8 mouse cellular contexts compared by ENCODE assay signal in the genomic region with DNA sequence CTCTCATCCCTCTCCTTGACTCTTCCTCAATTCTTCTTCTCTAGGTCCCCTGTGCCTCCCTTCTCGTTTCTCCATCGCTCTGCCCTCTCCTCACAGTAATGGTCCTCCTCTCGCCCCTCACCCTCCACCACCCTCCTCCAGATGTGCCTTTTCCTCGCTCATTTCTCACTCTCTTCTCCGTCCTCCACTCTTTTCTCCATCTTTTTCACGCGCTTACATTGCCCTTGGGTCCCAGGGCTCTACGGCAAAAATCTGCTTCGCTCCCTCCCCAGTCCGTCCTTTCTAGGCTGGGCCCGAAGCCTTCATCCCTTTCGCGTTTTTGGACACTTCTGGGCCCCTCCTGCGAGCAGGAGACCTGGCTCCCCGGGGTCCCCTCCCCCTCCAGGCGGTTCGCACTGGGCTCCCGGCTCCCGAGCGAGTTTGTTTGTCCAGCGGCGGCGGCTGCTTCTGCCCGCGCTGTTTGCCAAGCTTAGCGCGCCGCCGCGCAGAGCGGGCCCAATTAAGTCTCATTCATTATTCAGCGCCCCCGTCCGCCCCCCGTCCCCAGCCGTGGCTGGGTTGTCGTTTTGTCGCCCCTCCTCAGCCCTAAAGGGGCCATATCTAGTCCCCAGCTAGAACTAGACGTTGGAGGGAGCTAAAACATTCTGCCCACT. TPM values are rescaled to one million over a fixed set of nuclear protein-coding genes. Genes with fewer than 3 reads are reported as not detected.
DNase-seq lines count a peak whose midpoint lies in the region; ATAC-seq lines count a peak whose summit lies in the region.

No protein-coding gene starts in this region.

- H3K27ac ChIP-seq in heart, embryonic 15.5 days = no peak overlapping the region
- H3K27ac ChIP-seq in limb, embryonic 10.5 days = peak overlapping the region; percentile 61; the same call in 1 of the 2 replicates
- H3K27ac ChIP-seq in midbrain, embryonic 14.5 days (replicated peaks; ENCODE audit: low read depth, low read length) = no peak overlapping the region; the same call in 1 of the 2 replicates

- peak; percentile 17 for DNase-seq in right cerebral cortex, postnatal 25 days
- no peak for DNase-seq in right cerebral cortex, postnatal 4 days
- peak; percentile 74 for DNase-seq in limb, embryonic 10.5 days (ENCODE audit: low spot score)
- peak; percentile 72 for DNase-seq in midbrain, embryonic 14.5 days
- no peak for DNase-seq in urinary bladder, postnatal 36 days (ENCODE audit: low spot score in 2 of 2)
- DNase-seq in cerebellum, postnatal 36 days = no peak

- H3K4me1 ChIP-seq in heart, embryonic 15.5 days (replicated peaks) = peaks cover 49% of the 10 kb centered on the region
- peaks cover 56% of the 10 kb centered on the region for H3K4me1 ChIP-seq in limb, embryonic 10.5 days
- H3K4me1 ChIP-seq in midbrain, embryonic 14.5 days (ENCODE audit: control insufficient read depth, insufficient read depth, low read length) = peaks cover 31% of the 10 kb centered on the region

- peaks cover 69% of the 10 kb centered on the region for H3K27me3 ChIP-seq in heart, embryonic 15.5 days
- H3K27me3 ChIP-seq in limb, embryonic 10.5 days (ENCODE audit: low read depth, poor library complexity, severe bottlenecking) = peaks cover 84% of the 10 kb centered on the region
- H3K27me3 ChIP-seq in midbrain, embryonic 14.5 days (ENCODE audit: control insufficient read depth, insufficient read depth, low read length) = peaks cover 42% of the 10 kb centered on the region

- no peaks in the 10 kb centered on the region for H3K9me3 ChIP-seq in heart, embryonic 15.5 days (replicated peaks)
- H3K9me3 ChIP-seq in limb, embryonic 10.5 days (replicated peaks) = no peaks in the 10 kb centered on the region
- no peaks in the 10 kb centered on the region for H3K9me3 ChIP-seq in midbrain, embryonic 14.5 days (ENCODE audit: control insufficient read depth, low read length)

- H3K4me3 ChIP-seq in heart, embryonic 15.5 days = peak overlapping the region; percentile 50
- peak overlapping the region; percentile 51 for H3K4me3 ChIP-seq in limb, embryonic 10.5 days
- H3K4me3 ChIP-seq in midbrain, embryonic 14.5 days (replicated peaks; ENCODE audit: low read depth, low read length) = peak overlapping the region; percentile 38

- peak overlapping the region; percentile 56 for H3K9ac ChIP-seq in heart, embryonic 15.5 days
- peak overlapping the region; percentile 20; the same call in 1 of the 2 replicates for H3K9ac ChIP-seq in midbrain, embryonic 14.5 days (replicated peaks; ENCODE audit: low read length)

- WGBS in heart, embryonic 15.5 days = under 1% methylated on average over 39 of the region's 39 CpGs
- under 1% methylated on average over 39 of the region's 39 CpGs for WGBS in limb, embryonic 10.5 days
- 1% methylated on average over 39 of the region's 39 CpGs for WGBS in midbrain, embryonic 14.5 days

- peak overlapping the region; percentile 89 for H3K4me2 ChIP-seq in heart, embryonic 15.5 days
- peak overlapping the region; percentile 72 for H3K4me2 ChIP-seq in midbrain, embryonic 14.5 days (ENCODE audit: low read length)

- no peaks in the 10 kb centered on the region for H3K36me3 ChIP-seq in heart, embryonic 15.5 days
- no peaks in the 10 kb centered on the region for H3K36me3 ChIP-seq in limb, embryonic 10.5 days
- no peaks in the 10 kb centered on the region for H3K36me3 ChIP-seq in midbrain, embryonic 14.5 days (ENCODE audit: control insufficient read depth, insufficient read depth, low read length)

- ATAC-seq in heart, embryonic 15.5 days (replicated peaks; ENCODE audit: insufficient number of reproducible peaks, insufficient read depth, low FRiP score, low read depth) = no peak
- no peak for ATAC-seq in midbrain, embryonic 14.5 days (ENCODE audit: low FRiP score, low TSS enrichment)
- ATAC-seq in megakaryocyte-erythroid progenitor cell, adult 5-6 weeks (replicated peaks; ENCODE audit: low FRiP score, low TSS enrichment, poor library complexity, severe bottlenecking) = no peak

RNA-seq across cellular contexts. Expression of a gene that starts 5.0 kb away (rescaled TPM):
- polyA plus RNA-seq in heart, embryonic 15.5 days (2015; fragmentation: Nextera tagmentation; extraction: Ambion mirVana) = 0.55 and 1.0 TPM in 2 replicates
- polyA plus RNA-seq in limb, embryonic 10.5 days (2016; fragmentation: Nextera tagmentation; extraction: Ambion mirVana) = 1.4 and 2.1 TPM in 2 replicates
- 0.71 and 1.6 TPM in 2 replicates for polyA plus RNA-seq in midbrain, embryonic 14.5 days (2014; fragmentation: Nextera tagmentation; extraction: Ambion mirVana)
- not detected in 2 replicates for total RNA-seq in megakaryocyte-erythroid progenitor cell, adult 5-6 weeks (2014; fragmentation: Nextera tagmentation)
- not detected in 2 replicates for total RNA-seq in megakaryocyte-erythroid progenitor cell, adult 5-6 weeks (2017)

RNA-seq across cellular contexts. Expression of a gene that starts 10.3 kb away (rescaled TPM):
- 0.15 and 0.26 TPM in 2 replicates for polyA plus RNA-seq in heart, embryonic 15.5 days (2015; fragmentation: Nextera tagmentation; extraction: Ambion mirVana)
- 0.15 and 0.23 TPM in 2 replicates for polyA plus RNA-seq in limb, embryonic 10.5 days (2016; fragmentation: Nextera tagmentation; extraction: Ambion mirVana)
- 13.2 and 13.7 TPM in 2 replicates for polyA plus RNA-seq in midbrain, embryonic 14.5 days (2014; fragmentation: Nextera tagmentation; extraction: Ambion mirVana)
- not detected in 2 replicates for total RNA-seq in megakaryocyte-erythroid progenitor cell, adult 5-6 weeks (2014; fragmentation: Nextera tagmentation)
- not detected in 2 replicates for total RNA-seq in megakaryocyte-erythroid progenitor cell, adult 5-6 weeks (2017)

RNA-seq across cellular contexts. Expression of a gene that starts 23.6 kb away (rescaled TPM):
- 26.8 and 27.9 TPM in 2 replicates for polyA plus RNA-seq in heart, embryonic 15.5 days (2015; fragmentation: Nextera tagmentation; extraction: Ambion mirVana)
- 54.8 and 56.2 TPM in 2 replicates for polyA plus RNA-seq in limb, embryonic 10.5 days (2016; fragmentation: Nextera tagmentation; extraction: Ambion mirVana)
- polyA plus RNA-seq in midbrain, embryonic 14.5 days (2014; fragmentation: Nextera tagmentation; extraction: Ambion mirVana) = 3.9 and 4.9 TPM in 2 replicates
- total RNA-seq in megakaryocyte-erythroid progenitor cell, adult 5-6 weeks (2014; fragmentation: Nextera tagmentation) = 25.0 and 40.8 TPM in 2 replicates
- total RNA-seq in megakaryocyte-erythroid progenitor cell, adult 5-6 weeks (2017) = 6.6 and 37.9 TPM in 2 replicates

RNA-seq across cellular contexts. Expression of a gene that starts 27.8 kb away (rescaled TPM):
- 27.3 and 28.7 TPM in 2 replicates for polyA plus RNA-seq in heart, embryonic 15.5 days (2015; fragmentation: Nextera tagmentation; extraction: Ambion mirVana)
- 60.5 and 64.1 TPM in 2 replicates for polyA plus RNA-seq in limb, embryonic 10.5 days (2016; fragmentation: Nextera tagmentation; extraction: Ambion mirVana)
- 36.2 and 41.6 TPM in 2 replicates for polyA plus RNA-seq in midbrain, embryonic 14.5 days (2014; fragmentation: Nextera tagmentation; extraction: Ambion mirVana)
- not detected in 2 replicates for total RNA-seq in megakaryocyte-erythroid progenitor cell, adult 5-6 weeks (2014; fragmentation: Nextera tagmentation)
- 0.61 TPM in 1 of 2 replicates, not detected in the other for total RNA-seq in megakaryocyte-erythroid progenitor cell, adult 5-6 weeks (2017)

RNA-seq across cellular contexts. Expression of a gene that starts 43.0 kb away (rescaled TPM):
- 1.1 and 12.9 TPM in 2 replicates for polyA plus RNA-seq in heart, embryonic 15.5 days (2015; fragmentation: Nextera tagmentation; extraction: Ambion mirVana)
- 0.16 TPM in 1 of 2 replicates, not detected in the other for polyA plus RNA-seq in limb, embryonic 10.5 days (2016; fragmentation: Nextera tagmentation; extraction: Ambion mirVana)
- 11.7 and 15.5 TPM in 2 replicates for polyA plus RNA-seq in midbrain, embryonic 14.5 days (2014; fragmentation: Nextera tagmentation; extraction: Ambion mirVana)
- total RNA-seq in megakaryocyte-erythroid progenitor cell, adult 5-6 weeks (2014; fragmentation: Nextera tagmentation) = not detected in 2 replicates
- not detected in 2 replicates for total RNA-seq in megakaryocyte-erythroid progenitor cell, adult 5-6 weeks (2017)

Comparison
In these comparisons a context has a peak if more than half of its experiments do, and no peak if none do; other contexts are left out.
1. DNase-seq: peak in right cerebral cortex, postnatal 25 days (single experiment), limb, embryonic 10.5 days (single experiment) and midbrain, embryonic 14.5 days (single experiment); none in right cerebral cortex, postnatal 4 days (single experiment), urinary bladder, postnatal 36 days (0 of 2) and cerebellum, postnatal 36 days (0 of 2).
2. RNA of a gene that starts 10.3 kb away (polyA plus RNA-seq): 13.2 to 13.7 TPM in midbrain, embryonic 14.5 days; 0.15 to 0.26 TPM in heart, embryonic 15.5 days and 0.15 to 0.23 TPM in limb, embryonic 10.5 days; every median in the first group is over 10 times any median in the second.
3. Peak in every context shown above with its lines, with median percentiles within 50 percentile points of each other: H3K4me3 ChIP-seq.